Mouse (Mus musculus) forebrain, embryonic 14.5 days (tissue): ENCODE measurements at regions not wholly inside any gene's neighbourhood (a gene's known extent, or its start where the extent isn't known, plus 50 kb on each side); places are given as distances from the start of the nearest gene placed in this dataset.
A peak's percentile ranks its signal among the peaks of the same experiment; 100 is the strongest.

Source experiments
- ATAC-seq: fragments of 200-750 bp; cut with Nextera tagmentation; 2 replicates; pipeline ENCODE4 v1.8.0; 2017; ENCODE audit warnings: mild to moderate bottlenecking, moderate library complexity
- DNase-seq: peaks from one replicate; pipeline ENCODE4 v3.0.0-alpha.2; 2015; ENCODE audit warnings: low spot score
- H3K27ac ChIP-seq: fragments of 300-500 bp; sonication (generic); 2 replicates; pipeline ENCODE4 v1.5.1; 2014; ENCODE audit warnings: low read depth, mild to moderate bottlenecking, control low read depth, low read length, moderate library complexity
- H3K27me3 ChIP-seq: fragments of 300-500 bp; sonication (generic); replicated peaks from 2 replicates; pipeline ENCODE4 v1.6.1; 2014; ENCODE audit warnings: low read length, control low read depth, mixed read lengths; ENCODE audit not compliant: control insufficient read depth, insufficient read depth
- H3K36me3 ChIP-seq: fragments of 300-500 bp; sonication (generic); 2 replicates; pipeline ENCODE4 v1.6.1; 2014; ENCODE audit warnings: low read length, control low read depth; ENCODE audit not compliant: control insufficient read depth, insufficient read depth
- H3K4me1 ChIP-seq: fragments of 300-500 bp; sonication (generic); 2 replicates; pipeline ENCODE4 v1.6.1; 2014; ENCODE audit warnings: antibody characterized with exemption, low read length, control low read depth; ENCODE audit not compliant: control insufficient read depth, insufficient read depth
- H3K4me2 ChIP-seq: fragments of 300-500 bp; sonication (generic); 2 replicates; pipeline ENCODE4 v1.6.1; 2014; ENCODE audit warnings: mild to moderate bottlenecking, control low read depth, low read length
- H3K4me3 ChIP-seq: fragments of 300-500 bp; sonication (generic); 2 replicates; pipeline ENCODE4 v1.5.1; 2014; ENCODE audit warnings: low read depth, low read length, control low read depth
- H3K9ac ChIP-seq: fragments of 300-500 bp; sonication (generic); 2 replicates; pipeline ENCODE4 v1.6.1; 2014; ENCODE audit warnings: mild to moderate bottlenecking, low read length, control low read depth, moderate library complexity
- H3K9me3 ChIP-seq: fragments of 300-500 bp; sonication (generic); replicated peaks from 2 replicates; pipeline ENCODE4 v1.6.1; 2016; ENCODE audit warnings: low read length, control low read depth, mixed read lengths; ENCODE audit not compliant: control insufficient read depth
- WGBS: fragments of 180-500 bp; shearing (Covaris S2); extraction: QIAGEN DNeasy Blood & Tissue Kit; methylation state at CpG from one replicate; pipeline ENCODE4 v1.1.7; 2014; 5-methylcytosine and 5-hydroxymethylcytosine counted together

DNA sequence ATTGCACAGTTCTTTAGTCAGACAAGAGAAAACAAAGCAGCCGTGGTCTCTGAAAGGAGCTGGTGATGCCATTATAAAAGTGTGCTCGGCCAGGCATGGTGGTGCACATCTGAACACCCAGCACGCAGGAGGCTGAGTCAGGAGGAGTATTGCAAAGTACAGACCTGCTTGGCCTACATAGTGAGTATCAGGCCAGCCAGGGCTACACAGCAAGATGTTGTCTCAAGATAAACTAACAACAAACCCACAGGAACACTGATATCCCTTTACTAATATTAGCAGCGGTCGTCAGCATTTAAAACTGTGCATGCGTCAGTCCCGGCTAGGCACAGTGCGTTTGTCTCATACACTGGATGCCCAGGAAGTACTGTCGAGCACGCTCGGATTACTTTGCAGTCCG lies 64.4 kb upstream of the Slc1a1 start:
- ATAC-seq (no peak), DNase-seq (no peak)

DNA sequence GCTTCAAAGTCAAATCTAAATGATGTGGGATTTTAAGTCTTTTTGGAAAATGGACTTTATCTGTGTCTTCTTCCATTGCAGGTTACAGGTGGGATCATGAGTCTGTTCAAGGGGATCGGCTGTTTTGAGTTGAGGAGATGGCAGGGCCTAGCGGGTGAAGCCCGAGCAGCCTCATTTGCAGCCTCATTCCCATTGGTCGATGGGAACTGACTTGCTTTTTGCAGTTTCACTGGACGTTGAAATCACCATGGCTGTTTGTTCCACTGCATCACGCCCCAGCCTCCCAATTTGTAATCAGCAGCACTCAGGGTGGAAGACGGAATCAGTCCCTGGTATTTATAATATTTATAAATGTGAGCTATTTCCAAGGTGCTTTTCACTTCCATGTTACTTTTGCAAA lies 63.0 kb upstream of the Slc1a1 start:
- ATAC-seq (no peak), DNase-seq (no peak)
- H3K4me2 ChIP-seq, result no peak overlapping the region
- H3K9ac ChIP-seq, result no peak overlapping the region
- H3K9me3 ChIP-seq, result no peaks in the 10 kb centered on the region
- H3K36me3 ChIP-seq, result no peaks in the 10 kb centered on the region
- no peaks in the 10 kb centered on the region for H3K4me1 ChIP-seq
- no peak overlapping the region for H3K4me3 ChIP-seq
- H3K27me3 ChIP-seq, result no peaks in the 10 kb centered on the region
- WGBS, result 31% methylated on average over 7 of the region's 7 CpGs
- no peak overlapping the region for H3K27ac ChIP-seq

More for the DNA sequence above, 64.4 kb upstream of the Slc1a1 start:
- no peaks in the 10 kb centered on the region for H3K4me1 ChIP-seq
- WGBS, result 89% methylated on average over 12 of the region's 12 CpGs
- H3K4me2 ChIP-seq, result no peak overlapping the region
- no peak overlapping the region for H3K9ac ChIP-seq
- no peaks in the 10 kb centered on the region for H3K9me3 ChIP-seq
- no peaks in the 10 kb centered on the region for H3K27me3 ChIP-seq
- H3K27ac ChIP-seq, result no peak overlapping the region
- H3K36me3 ChIP-seq, result no peaks in the 10 kb centered on the region
- H3K4me3 ChIP-seq, result no peak overlapping the region

DNA sequence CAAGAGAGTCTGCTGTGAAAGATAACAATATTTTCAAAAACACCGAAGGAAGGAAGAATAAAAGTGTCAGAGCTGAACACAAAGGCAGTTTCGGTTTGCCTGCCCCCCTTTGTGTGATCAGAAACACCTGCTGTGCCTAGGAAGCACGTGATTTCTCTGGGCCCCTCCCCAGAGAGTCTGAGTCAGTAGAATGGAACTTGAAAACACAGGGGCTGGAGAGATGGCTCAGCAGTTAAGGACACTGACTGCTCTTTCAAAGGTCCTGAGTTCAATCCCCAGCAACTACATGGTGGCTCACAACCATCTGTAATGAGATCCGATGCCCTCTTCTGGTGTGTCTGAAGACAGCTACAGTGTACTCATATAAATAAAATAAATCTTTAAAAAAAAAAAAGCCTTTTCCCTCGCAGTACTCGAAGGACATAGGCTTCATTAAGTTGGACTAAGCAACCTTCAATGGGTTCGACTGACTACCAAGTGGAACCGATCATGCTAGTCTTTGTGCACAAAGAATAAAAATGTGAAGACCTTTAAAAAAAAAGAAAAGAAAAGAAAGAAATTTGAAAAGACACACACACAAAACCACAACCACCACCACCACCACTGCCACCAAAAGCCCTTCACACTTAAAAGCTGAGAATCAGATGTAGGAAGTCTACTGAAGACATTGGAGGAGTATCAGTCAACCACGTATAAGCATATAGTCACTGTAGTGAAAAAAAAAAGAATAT lies 61.8 kb upstream of the Slc1a1 start:
- ATAC-seq (no peak), DNase-seq (no peak)
- no peaks in the 10 kb centered on the region for H3K9me3 ChIP-seq

DNA sequence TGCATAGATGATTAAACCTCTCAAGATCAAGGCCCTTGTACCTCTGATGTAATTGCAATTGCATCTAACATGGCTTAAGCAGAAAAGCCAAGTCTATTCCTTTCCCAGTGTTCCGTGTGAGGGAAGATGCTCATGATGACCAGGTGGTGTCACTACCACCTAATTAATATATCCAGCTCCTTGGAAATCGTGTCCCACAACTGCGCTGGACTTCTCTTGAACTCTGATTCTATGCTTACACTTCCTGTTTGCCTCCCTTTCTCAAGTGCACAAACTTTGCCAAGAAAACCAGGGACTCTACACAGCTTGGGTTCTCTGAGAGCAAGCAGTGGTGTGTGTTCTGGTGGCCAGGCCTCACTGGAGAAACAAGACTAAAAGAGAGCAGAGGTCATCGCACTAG lies 58.0 kb upstream of the Slc1a1 start:
- Histone ChIP-seq H3K4me3 (no peak overlapping the region), H3K36me3 (no peaks in the 10 kb centered on the region), H3K27ac (no peak overlapping the region), H3K9ac (no peak overlapping the region), H3K4me1 (no peaks in the 10 kb centered on the region), H3K27me3 (no peaks in the 10 kb centered on the region), H3K4me2 (no peak overlapping the region), H3K9me3 (no peaks in the 10 kb centered on the region)
- WGBS, result 42% methylated on average over 4 of the region's 4 CpGs
- peak; percentile 68 for DNase-seq
- ATAC-seq, result 0 out of 2 replicates have a peak, but pooled peaks have one; percentile 46

More for the DNA sequence above, 61.8 kb upstream of the Slc1a1 start:
- no peak overlapping the region for H3K27ac ChIP-seq
- H3K27me3 ChIP-seq, result no peaks in the 10 kb centered on the region
- no peak overlapping the region for H3K4me2 ChIP-seq
- 53% methylated on average over 9 of the region's 9 CpGs for WGBS
- H3K4me1 ChIP-seq, result no peaks in the 10 kb centered on the region
- no peak overlapping the region for H3K9ac ChIP-seq
- H3K4me3 ChIP-seq, result no peak overlapping the region
- H3K36me3 ChIP-seq, result no peaks in the 10 kb centered on the region

DNA sequence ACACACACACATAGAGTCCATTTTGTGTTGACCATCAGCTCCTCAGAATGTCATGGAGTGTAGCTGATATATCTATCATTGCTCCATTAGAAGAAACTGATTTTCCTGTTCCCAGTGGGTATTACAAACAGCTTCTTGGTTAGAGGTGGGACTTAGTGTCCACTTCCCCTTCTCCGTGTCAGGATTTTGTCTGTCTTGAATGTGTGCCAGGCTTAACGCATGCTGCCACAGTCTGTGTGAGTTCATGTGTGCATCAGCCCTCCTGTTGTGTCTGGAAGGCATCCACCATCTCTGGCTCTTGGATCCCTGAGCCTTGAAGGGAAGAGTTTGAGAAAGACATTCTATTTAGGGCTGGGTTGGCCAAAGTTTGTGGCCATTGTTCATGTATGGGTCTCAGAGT lies 57.2 kb upstream of the Slc1a1 start:
- 49% methylated on average over 2 of the region's 2 CpGs for WGBS
- Histone ChIP-seq H3K4me3 (no peak overlapping the region), H3K4me1 (no peaks in the 10 kb centered on the region), H3K9ac (no peak overlapping the region), H3K4me2 (no peak overlapping the region), H3K9me3 (no peaks in the 10 kb centered on the region), H3K27me3 (no peaks in the 10 kb centered on the region), H3K27ac (no peak overlapping the region), H3K36me3 (no peaks in the 10 kb centered on the region)
- DNase-seq, result peak; percentile 32
- ATAC-seq, result no peak

DNA sequence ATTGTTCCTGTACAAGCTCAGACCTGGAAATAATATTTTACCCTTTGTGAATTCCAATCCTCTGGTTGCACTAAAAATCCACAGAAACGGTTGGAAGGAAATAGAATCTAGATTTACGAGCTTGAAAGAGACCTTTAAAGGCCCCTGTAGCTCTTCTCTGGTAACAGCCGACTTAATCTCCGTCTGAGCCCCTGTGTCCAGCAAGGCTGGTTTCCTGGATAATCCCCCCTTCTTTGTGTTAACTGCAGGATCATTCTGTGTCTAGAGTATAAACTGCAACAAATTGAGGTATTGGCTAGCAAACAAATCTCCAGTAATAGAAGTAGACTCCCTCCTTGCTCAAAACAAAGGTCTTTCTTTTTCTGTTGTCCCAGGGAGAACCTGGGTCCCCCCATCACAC lies 56.5 kb upstream of the Slc1a1 start:
- Histone ChIP-seq H3K4me3 (no peak overlapping the region), H3K27ac (no peak overlapping the region), H3K9ac (no peak overlapping the region), H3K27me3 (no peaks in the 10 kb centered on the region), H3K36me3 (no peaks in the 10 kb centered on the region), H3K9me3 (no peaks in the 10 kb centered on the region), H3K4me2 (no peak overlapping the region), H3K4me1 (no peaks in the 10 kb centered on the region)
- WGBS, result 18% methylated on average over 4 of the region's 4 CpGs
- DNase-seq (no peak), ATAC-seq (no peak)

DNA sequence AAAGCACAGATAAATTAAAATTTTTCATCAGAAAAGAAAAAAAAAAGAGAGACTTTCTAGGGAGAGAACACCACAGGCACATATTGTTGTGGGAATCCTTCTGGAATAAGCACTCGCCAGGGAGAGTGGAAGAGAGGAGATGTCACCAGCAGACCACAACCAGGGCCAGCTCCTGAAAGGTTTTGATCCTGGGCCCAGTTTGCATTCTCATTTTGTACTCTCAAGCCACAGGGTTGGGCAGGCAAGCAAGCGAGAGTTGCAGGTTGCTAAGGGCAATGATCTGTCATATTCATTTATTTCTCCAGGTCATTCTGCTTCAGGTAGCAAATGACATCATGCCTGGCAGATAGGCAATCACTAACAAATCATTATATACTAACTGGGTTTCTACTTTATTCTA lies 52.9 kb upstream of the Slc1a1 start:
- Histone ChIP-seq H3K27me3 (no peaks in the 10 kb centered on the region), H3K4me3 (no peak overlapping the region), H3K36me3 (no peaks in the 10 kb centered on the region), H3K9me3 (no peaks in the 10 kb centered on the region), H3K4me1 (no peaks in the 10 kb centered on the region), H3K9ac (no peak overlapping the region), H3K27ac (no peak overlapping the region), H3K4me2 (no peak overlapping the region)
- ATAC-seq (no peak), DNase-seq (no peak)
- 83% methylated on average over 2 of the region's 2 CpGs for WGBS
